Mouse (Mus musculus): ENCODE data around the gene Slc25a31. TPM values are rescaled to one million over a fixed set of nuclear protein-coding genes. Genes with fewer than 3 reads are reported as not detected.

Slc25a31 gene
- polyA plus RNA-seq, 1 experiment from 2014 or later: 0.11 TPM

- DNase-seq (ENCODE audit: low spot score): no peak
- WGBS: 2% methylated on average over 37 of the region's 37 CpGs
- peak overlapping the region; percentile 85 for H3K4me3 ChIP-seq (ENCODE audit: low read depth, low read length)
- ATAC-seq (ENCODE audit: low FRiP score): peak; percentile 64
- H3K27me3 ChIP-seq (ENCODE audit: control insufficient read depth, insufficient read depth, low read length): no peaks in the 10 kb centered on the region
- no peaks in the 10 kb centered on the region for H3K36me3 ChIP-seq (ENCODE audit: control insufficient read depth, insufficient read depth, low read length)
- peak overlapping the region; percentile 88 for H3K9ac ChIP-seq (ENCODE audit: low read depth, low read length)
- no peaks in the 10 kb centered on the region; the same call in 1 of the 2 replicates for H3K4me1 ChIP-seq (replicated peaks; ENCODE audit: control insufficient read depth, insufficient read depth, low read length)
- H3K4me2 ChIP-seq (replicated peaks; ENCODE audit: low read depth, low read length): peak overlapping the region; percentile 85
- peak overlapping the region; percentile 92 for H3K27ac ChIP-seq (ENCODE audit: low read depth, low read length)
- H3K9me3 ChIP-seq (ENCODE audit: control insufficient read depth, low read length): no peaks in the 10 kb centered on the region
These were observed 37.2 kb downstream of the Slc25a31 start for GRCm38 (mm10) chr3:40745661-40746547.

GRCm38 (mm10) chr3:40760746-40761145, 52.1 kb downstream of the Slc25a31 start:
- ATAC-seq (ENCODE audit: low FRiP score): no peak
- H3K4me2 ChIP-seq (replicated peaks; ENCODE audit: low read depth, low read length): no peak overlapping the region
- no peak overlapping the region for H3K27ac ChIP-seq (ENCODE audit: low read depth, low read length)
- H3K9me3 ChIP-seq (ENCODE audit: control insufficient read depth, low read length): no peaks in the 10 kb centered on the region
- no peak overlapping the region for H3K9ac ChIP-seq (ENCODE audit: low read depth, low read length)
- H3K27me3 ChIP-seq (ENCODE audit: control insufficient read depth, insufficient read depth, low read length): no peaks in the 10 kb centered on the region
- H3K36me3 ChIP-seq (ENCODE audit: control insufficient read depth, insufficient read depth, low read length): 0 out of 2 replicates have a peak, but pooled peaks cover 7% of the 10 kb centered on the region
- H3K4me1 ChIP-seq (replicated peaks; ENCODE audit: control insufficient read depth, insufficient read depth, low read length): no peaks in the 10 kb centered on the region
- DNase-seq (ENCODE audit: low spot score): no peak
- no peak overlapping the region for H3K4me3 ChIP-seq (ENCODE audit: low read depth, low read length)
- 90% methylated on average over 3 of the region's 3 CpGs for WGBS

- H3K9me3 ChIP-seq (ENCODE audit: control insufficient read depth, low read length): no peaks in the 10 kb centered on the region
- DNase-seq (ENCODE audit: low spot score) (no peak), ATAC-seq (ENCODE audit: low FRiP score) (no peak)
- H3K27me3 ChIP-seq (ENCODE audit: control insufficient read depth, insufficient read depth, low read length): no peaks in the 10 kb centered on the region
- no peaks in the 10 kb centered on the region for H3K4me1 ChIP-seq (replicated peaks; ENCODE audit: control insufficient read depth, insufficient read depth, low read length)
- 0 out of 2 replicates have a peak, but pooled peaks cover 7% of the 10 kb centered on the region for H3K36me3 ChIP-seq (ENCODE audit: control insufficient read depth, insufficient read depth, low read length)
- H3K4me3 ChIP-seq (ENCODE audit: low read depth, low read length): no peak overlapping the region
- WGBS: 91% methylated on average over 2 of the region's 2 CpGs
- no peak overlapping the region for H3K4me2 ChIP-seq (replicated peaks; ENCODE audit: low read depth, low read length)
- H3K9ac ChIP-seq (ENCODE audit: low read depth, low read length): no peak overlapping the region
- no peak overlapping the region for H3K27ac ChIP-seq (ENCODE audit: low read depth, low read length)
These were observed 52.7 kb downstream of the Slc25a31 start for GRCm38 (mm10) chr3:40761312-40761711.

Other genes with a start within 250 kb of the Slc25a31 start
- gene Intu, start 177.6 kb upstream of the Slc25a31 start, polyA plus RNA-seq (2014; fragmentation: Nextera tagmentation; extraction: Ambion mirVana): 8.5 and 9.1 TPM in 2 replicates
- gene Hspa4l, start 35.6 kb downstream of the Slc25a31 start, polyA plus RNA-seq (2014; fragmentation: Nextera tagmentation; extraction: Ambion mirVana): 69.3 and 71.2 TPM in 2 replicates
- gene Plk4, start 91.2 kb downstream of the Slc25a31 start, polyA plus RNA-seq (2014; fragmentation: Nextera tagmentation; extraction: Ambion mirVana): 57.1 and 60.6 TPM in 2 replicates
- 9.8 and 9.9 TPM in 2 replicates for gene Mfsd8, start 138.0 kb downstream of the Slc25a31 start, polyA plus RNA-seq (2014; fragmentation: Nextera tagmentation; extraction: Ambion mirVana)
- gene Abhd18, start 138.1 kb downstream of the Slc25a31 start, polyA plus RNA-seq (2014; fragmentation: Nextera tagmentation; extraction: Ambion mirVana): 5.2 and 8.6 TPM in 2 replicates
- 0.20 and 0.51 TPM in 2 replicates for gene 1700034I23Rik, start 193.7 kb downstream of the Slc25a31 start, polyA plus RNA-seq (2014; fragmentation: Nextera tagmentation; extraction: Ambion mirVana)
- gene Larp1b, start 241.0 kb downstream of the Slc25a31 start, polyA plus RNA-seq (2014; fragmentation: Nextera tagmentation; extraction: Ambion mirVana): 2.0 and 2.2 TPM in 2 replicates

Measured in hindbrain, embryonic 11.5 days (tissue).